Mouse (Mus musculus): ENCODE results near the gene Mpv17.

DNA sequence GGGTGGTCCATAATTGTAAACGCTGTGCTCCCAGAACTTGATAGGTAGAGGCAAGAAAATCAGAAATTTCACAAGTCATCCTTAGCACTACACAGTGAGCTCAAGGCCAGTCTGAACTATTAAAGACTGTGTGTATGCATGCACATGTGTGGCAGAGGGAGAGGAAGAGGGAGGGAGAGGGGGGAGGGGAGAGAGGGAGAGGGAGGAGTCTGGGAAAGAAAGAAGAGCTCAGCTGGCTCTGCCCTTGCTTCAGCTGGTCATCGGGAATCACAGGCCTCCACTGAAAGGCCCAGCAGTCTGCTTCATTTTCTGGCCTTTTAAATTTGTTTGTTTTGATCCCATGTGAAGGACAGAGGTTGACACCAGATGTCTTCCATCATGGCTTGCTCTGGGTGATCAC lies 30.6 kb downstream of the Mpv17 start:
- TF ChIP-seq CTCF (IDR thresholded peaks at IDR 0.05; ENCODE audit: borderline replicate concordance, control insufficient read depth, extremely low read depth, insufficient read depth, low read length, poor library complexity), result no peak
- TF ChIP-seq POLR2A (IDR thresholded peaks at IDR 0.05; ENCODE audit: control insufficient read depth, extremely low read depth, insufficient read depth, low read length, poor library complexity), result no peak
